ENCODE assay signal across 22 mouse cellular contexts in genomic region chr2:173682773-173683172, GRCm38 (mm10). TPM values are rescaled to one million over a fixed set of nuclear protein-coding genes. Genes with fewer than 3 reads are reported as not detected.
DNase-seq lines count a peak whose midpoint lies in the region; ATAC-seq and TF ChIP-seq lines count a peak whose summit lies in the region.
"Had no signal": no experiment of that assay in that cellular context is flagged by ENCODE, and none has a peak within 500 bp of the region (broad histone marks: within the 10 kb centered on the region; RNA-seq: fewer than 3 reads in every experiment).

No protein-coding gene starts in this region.

- peak; percentile 52 for DNase-seq in gastrocnemius, adult 2 months
- DNase-seq in gastrocnemius, postnatal 25 days: no peak
- peak; percentile 46 for DNase-seq in left cerebral cortex, postnatal 4 days
- DNase-seq in left cerebral cortex, adult 11 months (ENCODE audit: low spot score): no peak
- DNase-seq in thymus, postnatal 0 days (ENCODE audit: low spot score): no peak
- DNase-seq in embryo, embryonic 9.5 days (ENCODE audit: extremely low spot score): no peak
- DNase-seq: cerebellum, postnatal 14 days; embryo, embryonic 11 days; heart, adult 18-20 months; right cerebral cortex, postnatal 14 days; thymus, postnatal 14 days had no signal

- H3K27ac ChIP-seq in gastrocnemius, adult 2 months: no peak overlapping the region
- no peak overlapping the region for H3K27ac ChIP-seq in intestine, embryonic 16.5 days (ENCODE audit: low read length)
- H3K27ac ChIP-seq: heart, embryonic 15.5 days; limb, embryonic 12.5 days; lung, embryonic 15.5 days; midbrain, embryonic 15.5 days; stomach, postnatal 0 days had no signal

- peaks cover 47% of the 10 kb centered on the region for H3K79me2 ChIP-seq in myocyte (ENCODE audit: control insufficient read depth, insufficient read depth)

- no peak for TF ChIP-seq POLR2A in myocyte (IDR thresholded peaks at IDR 0.05; ENCODE audit: insufficient read length, low read depth)

- no peak overlapping the region for H3K9ac ChIP-seq in intestine, embryonic 16.5 days (ENCODE audit: low read depth, low read length)
- H3K9ac ChIP-seq: heart, embryonic 15.5 days; limb, embryonic 12.5 days; lung, embryonic 15.5 days; midbrain, embryonic 15.5 days had no signal

- no peak overlapping the region for H3K4me2 ChIP-seq in intestine, embryonic 16.5 days (ENCODE audit: low read depth, low read length)
- H3K4me2 ChIP-seq in myocyte (ENCODE audit: low read depth): no peak overlapping the region
- H3K4me2 ChIP-seq: heart, embryonic 15.5 days; limb, embryonic 12.5 days; lung, embryonic 15.5 days; midbrain, embryonic 15.5 days had no signal

- no peak overlapping the region for H3ac ChIP-seq in myocyte (ENCODE audit: control insufficient read depth, insufficient read length)

- H3K9me3 ChIP-seq in intestine, embryonic 16.5 days (ENCODE audit: control insufficient read depth, low read length): no peaks in the 10 kb centered on the region
- H3K9me3 ChIP-seq: heart, embryonic 15.5 days; limb, embryonic 12.5 days; lung, embryonic 15.5 days; midbrain, embryonic 15.5 days had no signal

- intact Hi-C loops in gastrocnemius, adult 2 months (cut with DNase I): loop anchor here (2.0 kb wide), 1 partner anchor 22 kb away; no protein-coding TSS in a partner anchor
- intact Hi-C loops in left cerebral cortex, postnatal 4 days (cut with DNase I): no loop called here

- peak; percentile 69 for ATAC-seq in intestine, embryonic 16.5 days
- ATAC-seq: forebrain, embryonic 14.5 days; midbrain, embryonic 15.5 days had no signal

- no peak for TF ChIP-seq CTCF in gastrocnemius, adult 2 months (IDR thresholded peaks at IDR 0.05)

- no peaks in the 10 kb centered on the region for H3K27me3 ChIP-seq in intestine, embryonic 16.5 days (replicated peaks; ENCODE audit: control insufficient read depth, insufficient read depth, low read length)
- no peaks in the 10 kb centered on the region for H3K27me3 ChIP-seq in myocyte (ENCODE audit: control insufficient read depth, insufficient read depth, insufficient read length)
- H3K27me3 ChIP-seq: heart, embryonic 15.5 days; limb, embryonic 12.5 days; lung, embryonic 15.5 days; midbrain, embryonic 15.5 days had no signal

- H3K36me3 ChIP-seq in intestine, embryonic 16.5 days (ENCODE audit: control insufficient read depth, insufficient read depth, low read length): 0 out of 2 replicates have a peak, but pooled peaks cover 2% of the 10 kb centered on the region
- no peaks in the 10 kb centered on the region for H3K36me3 ChIP-seq in myocyte (ENCODE audit: control insufficient read depth, insufficient read depth)
- H3K36me3 ChIP-seq: lung, embryonic 15.5 days had no signal

- 55% methylated on average over 10 of the region's 10 CpGs for WGBS in intestine, embryonic 16.5 days

- H3K4me1 ChIP-seq in intestine, embryonic 16.5 days (ENCODE audit: control insufficient read depth, insufficient read depth, low read length): peaks cover 22% of the 10 kb centered on the region

- no peak overlapping the region for H3K4me3 ChIP-seq in gastrocnemius, adult 2 months
- H3K4me3 ChIP-seq in intestine, embryonic 16.5 days (ENCODE audit: low read length): no peak overlapping the region
- no peak overlapping the region for H3K4me3 ChIP-seq in myocyte
- H3K4me3 ChIP-seq: heart, embryonic 15.5 days; limb, embryonic 12.5 days; lung, embryonic 15.5 days; midbrain, embryonic 15.5 days had no signal

TF ChIP-seq in myocyte, 11 proteins besides CTCF, POLR2A, EP300 and RAD21:
- TF ChIP-seq MYOG (IDR thresholded peaks at IDR 0.05; ENCODE audit: control insufficient read depth in 1 of 3, insufficient read depth in 1 of 3, insufficient read length in 2 of 3, low read depth in 2 of 3): peak in 2 of 3 experiments; percentile 5 to 58
- TF ChIP-seq REST (IDR thresholded peaks at IDR 0.05; ENCODE audit: insufficient read depth, insufficient read length): no peak
- TF ChIP-seq USF1 (IDR thresholded peaks at IDR 0.05; ENCODE audit: low read depth): no peak

RNA-seq across cellular contexts. Expression of gene Rab22a, which starts 23.2 kb away (rescaled TPM):
- 10 to 100 TPM; 28.0 to 30.7 TPM for total RNA-seq in gastrocnemius, adult 2 months (2021)
- 10 to 100 TPM; 21.0 to 21.8 TPM for total RNA-seq in gastrocnemius, postnatal 25 days (2021)
- total RNA-seq in left cerebral cortex, postnatal 4 days (2021): 10 to 100 TPM; 25.5 to 27.8 TPM
- polyA plus RNA-seq in intestine, embryonic 16.5 days (2015; fragmentation: Nextera tagmentation; extraction: Ambion mirVana): 31.2 and 32.4 TPM in 2 replicates
- 28.2 TPM for polyA plus RNA-seq in myocyte (2012; fragmentation: generic; extraction: Trizol)
- polyA plus RNA-seq in thymus, postnatal 0 days (2015; fragmentation: Nextera tagmentation; extraction: Ambion mirVana): 32.9 and 41.8 TPM in 2 replicates

RNA-seq across cellular contexts. Expression of gene 1700010B08Rik, which starts 36.4 kb away (rescaled TPM):
- not detected for total RNA-seq in gastrocnemius, adult 2 months (2021)
- not detected for total RNA-seq in gastrocnemius, postnatal 25 days (2021)
- total RNA-seq in left cerebral cortex, postnatal 4 days (2021): not detected
- polyA plus RNA-seq in intestine, embryonic 16.5 days (2015; fragmentation: Nextera tagmentation; extraction: Ambion mirVana): not detected in 2 replicates
- 0.05 TPM for polyA plus RNA-seq in myocyte (2012; fragmentation: generic; extraction: Trizol)
- polyA plus RNA-seq in thymus, postnatal 0 days (2015; fragmentation: Nextera tagmentation; extraction: Ambion mirVana): not detected in 2 replicates
- total RNA-seq: heart, adult 18-20 months; left cerebral cortex, adult 8-10 months; megakaryocyte, adult 5-6 weeks had no signal
- polyA plus RNA-seq: forebrain, embryonic 14.5 days; heart, embryonic 15.5 days; kidney, embryonic 14.5 days; limb, embryonic 12.5 days; lung, embryonic 15.5 days; stomach, postnatal 0 days had no signal

RNA-seq across cellular contexts. Expression of gene Vapb, which starts 54.5 kb away (rescaled TPM):
- 100 to 1,000 TPM; 159 to 160 TPM for total RNA-seq in gastrocnemius, adult 2 months (2021)
- total RNA-seq in gastrocnemius, postnatal 25 days (2021): 100 to 1,000 TPM; 149 to 155 TPM
- 10 to 100 TPM; 84.7 to 94.7 TPM for total RNA-seq in left cerebral cortex, postnatal 4 days (2021)
- 16.2 and 19.6 TPM in 2 replicates for polyA plus RNA-seq in intestine, embryonic 16.5 days (2015; fragmentation: Nextera tagmentation; extraction: Ambion mirVana)
- polyA plus RNA-seq in myocyte (2012; fragmentation: generic; extraction: Trizol): 53.8 TPM
- 10.0 and 10.9 TPM in 2 replicates for polyA plus RNA-seq in thymus, postnatal 0 days (2015; fragmentation: Nextera tagmentation; extraction: Ambion mirVana)

Comparison
In these comparisons a context has a peak if more than half of its experiments do, and no peak if none do; other contexts are left out.
1. DNase-seq: peak in gastrocnemius, adult 2 months (single experiment) and left cerebral cortex, postnatal 4 days (single experiment); none in gastrocnemius, postnatal 25 days (single experiment), left cerebral cortex, adult 11 months (single experiment), thymus, postnatal 0 days (single experiment) and embryo, embryonic 9.5 days (single experiment).